Mouse (Mus musculus): Measurements from ENCODE around the gene Bnc1. TPM values are rescaled to one million over a fixed set of nuclear protein-coding genes. Genes with fewer than 3 reads are reported as not detected.
A peak's percentile ranks its signal among the peaks of the same experiment; 100 is the strongest.

Bnc1 gene
- polyA plus RNA-seq, 1 experiment from 2014 or later = 0.87 TPM

DNA sequence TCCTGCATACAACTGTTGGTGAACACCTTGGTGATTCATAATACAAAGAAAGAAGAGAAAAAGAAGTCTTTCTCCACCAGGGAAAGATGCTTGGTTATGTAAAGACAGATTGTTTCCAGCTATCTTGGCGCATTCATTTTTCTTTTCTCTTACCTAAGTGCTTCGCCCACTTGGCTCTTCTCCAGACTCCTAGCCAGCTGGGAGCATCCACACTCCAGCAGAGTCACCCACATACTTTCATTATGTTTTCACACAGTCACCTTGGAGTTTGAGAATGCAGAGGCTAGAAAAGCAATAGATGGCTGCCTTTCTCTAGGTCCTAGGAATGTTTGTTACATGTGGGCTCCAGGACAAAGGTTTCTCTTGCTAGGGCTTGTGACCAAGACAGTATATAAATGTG, 41.6 kb downstream of the Bnc1 start:
- WGBS = 63% methylated on average over 2 of the region's 2 CpGs
- no peak for ATAC-seq (ENCODE audit: low FRiP score, low TSS enrichment)

DNA sequence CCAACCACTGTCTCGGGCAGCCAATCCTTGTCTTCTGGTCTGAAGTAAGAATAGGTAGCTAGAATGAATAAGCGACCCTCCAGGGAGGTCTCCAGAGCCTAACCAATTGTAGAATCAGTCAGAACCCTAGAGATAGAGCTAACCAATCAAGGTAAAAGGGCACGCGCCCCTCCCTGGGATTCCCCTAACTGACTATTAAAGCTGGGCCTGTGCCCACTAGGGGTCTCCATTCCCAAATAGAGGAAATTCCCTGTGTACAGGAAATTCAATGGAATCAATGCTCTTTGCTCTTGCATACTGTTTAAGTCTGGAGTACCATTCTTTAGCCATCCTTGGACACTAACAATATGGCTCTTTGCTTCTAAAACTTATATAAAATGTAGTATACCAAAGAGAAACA, 46.7 kb downstream of the Bnc1 start:
- Histone ChIP-seq H3K27me3 (ENCODE audit: control insufficient read depth, insufficient read depth, low read length) (no peaks in the 10 kb centered on the region), H3K36me3 (ENCODE audit: control insufficient read depth, insufficient read depth, low read length) (no peaks in the 10 kb centered on the region), H3K9ac (ENCODE audit: low read length) (no peak overlapping the region), H3K4me2 (replicated peaks; ENCODE audit: low read depth) (no peak overlapping the region), H3K27ac (replicated peaks) (no peak overlapping the region), H3K9me3 (ENCODE audit: control insufficient read depth, low read length) (no peaks in the 10 kb centered on the region), H3K4me3 (ENCODE audit: low read depth, low read length) (no peak overlapping the region), H3K4me1 (replicated peaks; ENCODE audit: control insufficient read depth, insufficient read depth) (no peaks in the 10 kb centered on the region)
- TF ChIP-seq EP300 (optimal IDR thresholded peaks at IDR 0.05) = no peak
- peak; percentile 25; the same call in 1 of the 2 replicates for TF ChIP-seq CTCF (IDR thresholded peaks at IDR 0.05; ENCODE audit: low read depth)
- WGBS = 29% methylated on average over 4 of the region's 4 CpGs
- DNase-seq (ENCODE audit: low spot score) (no peak), ATAC-seq (ENCODE audit: low FRiP score, low TSS enrichment) (no peak)

More for the DNA sequence above, 41.6 kb downstream of the Bnc1 start:
- H3K4me1 ChIP-seq (replicated peaks; ENCODE audit: control insufficient read depth, insufficient read depth) = no peaks in the 10 kb centered on the region
- H3K9ac ChIP-seq (ENCODE audit: low read length) = no peak overlapping the region
- TF ChIP-seq EP300 (optimal IDR thresholded peaks at IDR 0.05) (no peak), CTCF (IDR thresholded peaks at IDR 0.05; ENCODE audit: low read depth) (no peak)
- H3K27ac ChIP-seq (replicated peaks) = no peak overlapping the region
- H3K36me3 ChIP-seq (ENCODE audit: control insufficient read depth, insufficient read depth, low read length) = no peaks in the 10 kb centered on the region
- H3K27me3 ChIP-seq (ENCODE audit: control insufficient read depth, insufficient read depth, low read length) = no peaks in the 10 kb centered on the region
- no peak for DNase-seq (ENCODE audit: low spot score)
- no peak overlapping the region for H3K4me2 ChIP-seq (replicated peaks; ENCODE audit: low read depth)
- no peaks in the 10 kb centered on the region for H3K9me3 ChIP-seq (ENCODE audit: control insufficient read depth, low read length)
- H3K4me3 ChIP-seq (ENCODE audit: low read depth, low read length) = no peak overlapping the region

DNA sequence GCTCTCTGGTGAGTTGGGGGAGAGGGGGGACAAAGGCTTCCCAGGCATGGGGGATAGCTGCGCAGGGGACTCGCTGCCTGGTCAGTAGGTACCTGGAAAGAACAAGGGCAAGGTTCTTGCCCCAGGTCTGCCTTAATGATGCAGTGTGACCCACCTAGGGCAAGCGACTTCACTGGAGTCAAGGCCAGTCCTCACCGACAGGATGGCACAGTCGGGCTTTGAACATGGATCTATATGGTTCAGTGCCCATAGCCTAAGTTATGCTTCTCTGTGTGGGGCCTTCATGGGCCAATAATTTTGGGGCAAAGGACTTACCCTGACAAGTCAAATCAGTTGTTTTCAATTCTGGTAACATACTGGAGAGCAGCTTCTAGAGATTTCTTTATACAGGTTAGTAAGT, 57.3 kb downstream of the Bnc1 start:
- no peak overlapping the region for H3K27ac ChIP-seq (replicated peaks)
- 14% methylated on average over 5 of the region's 5 CpGs for WGBS
- no peaks in the 10 kb centered on the region for H3K9me3 ChIP-seq (ENCODE audit: control insufficient read depth, low read length)
- H3K9ac ChIP-seq (ENCODE audit: low read length) = peak overlapping the region; percentile 47; the same call in 1 of the 2 replicates
- H3K4me2 ChIP-seq (replicated peaks; ENCODE audit: low read depth) = peak overlapping the region; percentile 81
- H3K4me1 ChIP-seq (replicated peaks; ENCODE audit: control insufficient read depth, insufficient read depth) = no peaks in the 10 kb centered on the region
- no peaks in the 10 kb centered on the region for H3K36me3 ChIP-seq (ENCODE audit: control insufficient read depth, insufficient read depth, low read length)
- TF ChIP-seq EP300 (optimal IDR thresholded peaks at IDR 0.05) (no peak), CTCF (IDR thresholded peaks at IDR 0.05; ENCODE audit: low read depth) (no peak)
- H3K4me3 ChIP-seq (ENCODE audit: low read depth, low read length) = peak overlapping the region; percentile 76
- no peak; the same call in 1 of the 2 replicates for ATAC-seq (ENCODE audit: low FRiP score, low TSS enrichment)
- no peaks in the 10 kb centered on the region for H3K27me3 ChIP-seq (ENCODE audit: control insufficient read depth, insufficient read depth, low read length)
- no peak for DNase-seq (ENCODE audit: low spot score)

DNA sequence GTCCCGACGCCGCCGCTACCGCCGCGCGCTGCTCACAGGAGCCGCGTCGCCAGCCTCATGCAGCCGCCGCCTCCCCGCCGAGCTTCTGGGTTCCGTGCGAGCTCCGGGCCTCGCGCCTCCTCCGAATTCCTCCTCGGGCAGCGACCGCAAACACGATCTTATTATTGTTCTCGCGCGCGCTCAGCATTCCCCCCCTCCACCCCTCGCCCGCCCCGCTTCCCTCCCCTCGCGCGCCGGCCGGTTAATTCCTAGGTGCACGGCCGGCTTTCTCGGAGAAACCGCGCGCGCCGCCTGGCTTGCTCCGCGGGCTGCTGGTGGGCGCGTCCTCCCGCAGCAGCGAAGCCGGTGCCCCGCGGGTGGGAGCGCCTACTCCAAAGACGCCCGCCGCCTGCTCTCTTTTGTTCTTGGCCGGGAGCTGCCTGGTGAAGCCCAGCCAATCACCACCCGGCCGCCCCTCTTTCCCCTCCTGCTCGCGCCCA, 57.8 kb downstream of the Bnc1 start, which contains the start of gene Hdgfl3:
TSS of gene Hdgfl3 (minus strand) at position 207 of the 479 bp plus-strand sequence.
- peak; percentile 51 for TF ChIP-seq CTCF (IDR thresholded peaks at IDR 0.05; ENCODE audit: low read depth)
- TF ChIP-seq EP300 (optimal IDR thresholded peaks at IDR 0.05) = no peak
- DNase-seq (ENCODE audit: low spot score) (peak; percentile 89), ATAC-seq (ENCODE audit: low FRiP score, low TSS enrichment) (peak; percentile 90)
- peak within 1 kb of the TSS; percentile 90 for H3K27ac ChIP-seq (replicated peaks)
- H3K4me1 ChIP-seq (replicated peaks; ENCODE audit: control insufficient read depth, insufficient read depth) = no peaks in the 10 kb centered on the region
- peak within 1 kb of the TSS; percentile 87 for H3K9ac ChIP-seq (ENCODE audit: low read length)
- peak within 1 kb of the TSS; percentile 76 for H3K4me3 ChIP-seq (ENCODE audit: low read depth, low read length)
- no peaks in the 10 kb centered on the region for H3K27me3 ChIP-seq (ENCODE audit: control insufficient read depth, insufficient read depth, low read length)
- WGBS = 2% methylated on average over 31 of the region's 63 CpGs
- peak within 1 kb of the TSS; percentile 81 for H3K4me2 ChIP-seq (replicated peaks; ENCODE audit: low read depth)
- H3K9me3 ChIP-seq (ENCODE audit: control insufficient read depth, low read length) = no peaks in the 10 kb centered on the region
- no peaks in the 10 kb centered on the region for H3K36me3 ChIP-seq (ENCODE audit: control insufficient read depth, insufficient read depth, low read length)

DNA sequence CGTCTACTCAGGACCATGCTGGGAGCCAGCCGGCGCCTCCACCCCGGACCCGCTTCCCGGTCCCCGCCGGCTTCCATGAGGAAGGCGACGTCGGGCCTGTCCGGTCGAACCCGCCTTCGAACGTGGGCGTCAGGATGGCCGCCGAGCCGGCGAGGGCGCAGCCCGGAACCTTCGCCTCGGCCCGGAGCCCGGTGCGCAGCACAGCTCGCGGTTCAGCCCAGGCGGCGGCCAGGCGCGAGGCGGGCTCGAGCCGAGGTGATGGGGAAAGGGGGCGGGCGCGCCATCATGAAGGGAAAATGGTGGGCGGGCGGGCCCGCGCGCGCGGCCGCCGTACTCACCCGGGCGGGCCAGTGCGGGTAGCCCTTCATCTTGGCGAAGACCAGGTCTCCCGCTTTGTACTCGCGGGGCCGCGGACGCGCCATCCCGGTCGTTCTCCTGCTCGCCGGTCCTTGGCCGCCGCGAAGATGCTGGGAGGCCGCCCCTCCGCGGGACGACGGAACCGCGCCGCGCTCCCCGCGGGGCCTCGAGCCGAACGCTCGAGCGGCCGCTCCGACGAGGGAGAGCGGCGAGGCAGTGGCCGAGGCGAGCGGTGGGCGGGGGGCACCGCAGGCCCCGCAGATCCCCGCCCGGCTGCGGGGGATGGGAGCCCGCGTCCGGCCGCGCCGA, 58.4 kb downstream of the Bnc1 start:
- peak overlapping the region; percentile 81 for H3K4me2 ChIP-seq (replicated peaks; ENCODE audit: low read depth)
- under 1% methylated on average over 75 of the region's 103 CpGs for WGBS
- peak overlapping the region; percentile 90 for H3K27ac ChIP-seq (replicated peaks)
- H3K36me3 ChIP-seq (ENCODE audit: control insufficient read depth, insufficient read depth, low read length) = no peaks in the 10 kb centered on the region
- DNase-seq (ENCODE audit: low spot score) (peak; percentile 62), ATAC-seq (ENCODE audit: low FRiP score, low TSS enrichment) (peak; percentile 80)
- no peak for TF ChIP-seq CTCF (IDR thresholded peaks at IDR 0.05; ENCODE audit: low read depth)
- TF ChIP-seq EP300 (optimal IDR thresholded peaks at IDR 0.05) = no peak
- no peaks in the 10 kb centered on the region for H3K9me3 ChIP-seq (ENCODE audit: control insufficient read depth, low read length)
- no peaks in the 10 kb centered on the region for H3K4me1 ChIP-seq (replicated peaks; ENCODE audit: control insufficient read depth, insufficient read depth)
- peak overlapping the region; percentile 87 for H3K9ac ChIP-seq (ENCODE audit: low read length)
- peak overlapping the region; percentile 76 for H3K4me3 ChIP-seq (ENCODE audit: low read depth, low read length)
- H3K27me3 ChIP-seq (ENCODE audit: control insufficient read depth, insufficient read depth, low read length) = no peaks in the 10 kb centered on the region

DNA sequence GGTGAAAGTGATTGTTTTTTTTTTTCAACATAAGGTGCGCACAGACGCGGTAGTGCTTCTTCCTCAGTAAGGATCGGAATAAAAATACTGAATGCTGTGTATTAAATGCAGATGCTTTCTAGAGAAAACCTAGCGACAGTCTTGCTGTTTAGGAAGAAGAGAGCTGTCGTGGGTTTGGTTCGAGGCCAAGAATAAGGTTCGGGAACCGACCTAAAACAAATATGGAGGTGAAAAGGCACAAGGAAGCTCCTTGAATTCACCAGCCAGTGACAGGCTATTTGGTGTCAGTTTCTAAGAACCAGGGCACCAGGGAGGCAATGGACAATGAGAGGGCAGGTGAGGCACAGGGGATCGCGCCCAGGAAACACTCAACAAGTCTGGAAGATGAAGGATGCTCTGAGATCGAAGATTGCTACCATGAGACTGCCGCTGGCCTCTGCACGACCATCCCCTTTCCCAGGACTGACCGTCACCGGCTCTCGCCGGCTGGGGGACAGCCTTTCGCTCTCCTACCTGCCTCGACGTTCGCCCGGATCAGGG, 59.0 kb downstream of the Bnc1 start:
- DNase-seq (ENCODE audit: low spot score) = no peak
- peak overlapping the region; percentile 90 for H3K27ac ChIP-seq (replicated peaks)
- no peak for TF ChIP-seq CTCF (IDR thresholded peaks at IDR 0.05; ENCODE audit: low read depth)
- TF ChIP-seq EP300 (optimal IDR thresholded peaks at IDR 0.05) = no peak
- no peak; the same call in 1 of the 2 replicates for ATAC-seq (ENCODE audit: low FRiP score, low TSS enrichment)
- H3K36me3 ChIP-seq (ENCODE audit: control insufficient read depth, insufficient read depth, low read length) = no peaks in the 10 kb centered on the region
- H3K4me3 ChIP-seq (ENCODE audit: low read depth, low read length) = peak overlapping the region; percentile 76
- H3K9me3 ChIP-seq (ENCODE audit: control insufficient read depth, low read length) = no peaks in the 10 kb centered on the region
- H3K4me1 ChIP-seq (replicated peaks; ENCODE audit: control insufficient read depth, insufficient read depth) = no peaks in the 10 kb centered on the region
- peak overlapping the region; percentile 81 for H3K4me2 ChIP-seq (replicated peaks; ENCODE audit: low read depth)
- H3K9ac ChIP-seq (ENCODE audit: low read length) = peak overlapping the region; percentile 87
- 8% methylated on average over 23 of the region's 23 CpGs for WGBS
- H3K27me3 ChIP-seq (ENCODE audit: control insufficient read depth, insufficient read depth, low read length) = no peaks in the 10 kb centered on the region
